Mouse (Mus musculus): ENCODE results near the gene Mgll. TPM values are rescaled to one million over a fixed set of nuclear protein-coding genes. Genes with fewer than 3 reads are reported as not detected.

Gene Mgll
- polyA plus RNA-seq, 1 experiment = 128 TPM

- TF ChIP-seq POLR2A (IDR thresholded peaks at IDR 0.05; ENCODE audit: borderline replicate concordance, extremely low read depth, low read depth, low read length) = no peak
- TF ChIP-seq CTCF (IDR thresholded peaks at IDR 0.05; ENCODE audit: insufficient read depth, low read length) = no peak
- 55% methylated on average over 14 of the region's 14 CpGs for WGBS
- Histone ChIP-seq H3K4me1 (ENCODE audit: control insufficient read depth, insufficient read depth, low read length) (peaks cover 30% of the 10 kb centered on the region), H3K4me3 (replicated peaks; ENCODE audit: extremely low read depth, low read depth, low read length) (no peak overlapping the region)
- DNase-seq = no peak
Observed at GRCm38 (mm10) chr6:88787496-88787895, 63.3 kb downstream of the Mgll start.

DNA sequence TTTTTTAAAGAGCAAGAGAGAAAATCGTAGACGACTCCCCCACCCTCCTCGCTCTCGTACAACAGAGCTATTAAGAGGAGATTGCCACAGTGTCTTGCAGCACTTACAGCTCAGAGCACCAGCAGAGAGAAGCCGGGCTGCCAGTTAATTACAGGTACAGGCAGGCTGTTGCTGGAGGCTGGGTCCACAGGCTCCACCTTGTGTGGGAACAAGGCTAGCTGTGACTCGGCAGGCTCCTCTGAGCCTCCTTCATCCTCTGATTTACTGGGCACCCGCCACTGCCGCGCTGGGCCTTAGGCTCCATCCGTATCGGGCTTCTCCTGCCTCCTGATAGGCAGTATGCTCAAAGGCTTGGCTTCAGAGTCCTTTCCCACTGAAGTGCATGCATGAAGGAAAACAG, 64.0 kb downstream of the Mgll start:
- H3K4me1 ChIP-seq (ENCODE audit: control insufficient read depth, insufficient read depth, low read length) = peaks cover 30% of the 10 kb centered on the region
- WGBS = 89% methylated on average over 11 of the region's 11 CpGs
- TF ChIP-seq CTCF (IDR thresholded peaks at IDR 0.05; ENCODE audit: insufficient read depth, low read length) (no peak), POLR2A (IDR thresholded peaks at IDR 0.05; ENCODE audit: borderline replicate concordance, extremely low read depth, low read depth, low read length) (no peak)
- H3K4me3 ChIP-seq (replicated peaks; ENCODE audit: extremely low read depth, low read depth, low read length) = no peak overlapping the region
- no peak for DNase-seq

DNA sequence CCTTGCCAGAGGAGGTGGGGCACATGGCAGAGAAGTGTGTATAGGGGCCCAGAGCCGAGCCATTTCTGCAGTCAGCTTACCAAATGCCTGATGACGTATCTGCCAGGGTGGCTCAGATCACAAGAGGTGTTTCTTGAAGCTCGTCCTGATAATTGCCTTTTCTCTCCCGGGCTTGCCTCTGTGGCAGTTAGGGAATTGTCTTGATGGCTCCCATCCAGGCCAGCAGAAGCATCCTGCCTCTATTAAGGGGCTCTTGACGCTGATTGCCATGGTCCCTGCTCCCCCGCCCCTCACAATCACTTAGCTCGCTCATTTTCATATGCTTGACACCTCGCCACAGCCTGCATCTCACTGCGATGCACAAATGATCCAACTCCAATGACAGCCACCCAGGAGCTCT, 67.1 kb downstream of the Mgll start:
- 73% methylated on average over 9 of the region's 9 CpGs for WGBS
- DNase-seq = no peak
- H3K4me3 ChIP-seq (replicated peaks; ENCODE audit: extremely low read depth, low read depth, low read length) = no peak overlapping the region
- H3K4me1 ChIP-seq (ENCODE audit: control insufficient read depth, insufficient read depth, low read length) = peaks cover 17% of the 10 kb centered on the region
- no peak for TF ChIP-seq POLR2A (IDR thresholded peaks at IDR 0.05; ENCODE audit: borderline replicate concordance, extremely low read depth, low read depth, low read length)
- TF ChIP-seq CTCF (IDR thresholded peaks at IDR 0.05; ENCODE audit: insufficient read depth, low read length) = no peak

DNA sequence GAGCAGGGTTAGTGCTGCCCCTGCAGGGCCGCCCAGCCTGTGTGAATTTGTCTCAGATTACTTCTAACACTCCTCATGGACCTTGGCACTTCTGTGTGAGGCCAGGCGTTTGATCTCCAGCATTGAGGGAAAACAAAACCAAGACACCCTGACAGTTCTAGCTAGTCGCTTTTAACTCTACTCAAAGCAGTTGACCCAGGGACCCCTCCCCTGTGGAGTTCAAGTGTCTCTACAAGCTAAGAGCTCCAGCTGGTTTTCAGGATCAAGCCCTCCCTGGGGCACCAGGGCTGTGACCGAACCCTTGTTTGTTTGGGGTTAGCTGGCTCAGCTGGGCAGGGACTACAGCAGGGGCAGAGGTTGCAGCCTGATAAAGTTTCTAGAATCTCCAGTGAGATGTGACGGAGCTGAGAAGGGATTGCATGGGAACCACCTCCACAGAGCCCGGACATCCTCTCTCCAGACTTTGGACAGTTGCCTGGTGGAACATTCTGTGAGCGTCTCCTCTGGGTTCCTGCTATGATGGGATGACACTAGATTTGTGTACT, 68.0 kb downstream of the Mgll start:
- TF ChIP-seq POLR2A (IDR thresholded peaks at IDR 0.05; ENCODE audit: borderline replicate concordance, extremely low read depth, low read depth, low read length) (no peak), CTCF (IDR thresholded peaks at IDR 0.05; ENCODE audit: insufficient read depth, low read length) (no peak)
- WGBS = 46% methylated on average over 7 of the region's 7 CpGs
- Histone ChIP-seq H3K4me1 (ENCODE audit: control insufficient read depth, insufficient read depth, low read length) (peaks cover 8% of the 10 kb centered on the region), H3K4me3 (replicated peaks; ENCODE audit: extremely low read depth, low read depth, low read length) (no peak overlapping the region)
- DNase-seq = no peak

GRCm38 (mm10) chr6:88793243-88793642, 69.0 kb downstream of the Mgll start:
- Histone ChIP-seq H3K4me3 (replicated peaks; ENCODE audit: extremely low read depth, low read depth, low read length) (no peak overlapping the region), H3K4me1 (ENCODE audit: control insufficient read depth, insufficient read depth, low read length) (0 out of 2 replicates have a peak, but pooled peaks cover 3% of the 10 kb centered on the region)
- WGBS = 58% methylated on average over 2 of the region's 2 CpGs
- DNase-seq = no peak
- TF ChIP-seq CTCF (IDR thresholded peaks at IDR 0.05; ENCODE audit: insufficient read depth, low read length) = no peak
- TF ChIP-seq POLR2A (IDR thresholded peaks at IDR 0.05; ENCODE audit: borderline replicate concordance, extremely low read depth, low read depth, low read length) = no peak

DNA sequence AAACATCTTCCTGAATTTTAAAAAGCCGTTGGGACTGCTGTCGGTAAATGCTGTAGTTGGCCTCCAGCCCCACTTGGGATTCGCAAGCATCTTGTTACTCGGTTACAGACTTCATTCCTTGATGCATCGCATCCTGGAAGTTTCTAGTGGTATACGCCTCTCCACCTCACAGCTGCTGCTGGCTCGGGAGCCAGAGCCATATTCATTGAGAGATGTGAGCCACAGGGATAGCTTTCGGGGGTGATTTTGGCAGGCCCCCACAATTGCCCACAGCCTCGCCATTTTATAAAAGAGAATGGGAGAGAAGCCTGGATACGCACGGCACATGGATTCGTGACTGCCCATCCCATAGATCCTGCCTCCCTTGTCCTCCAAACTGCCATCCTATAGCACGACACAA, 69.7 kb downstream of the Mgll start:
- 0 out of 2 replicates have a peak, but pooled peaks cover 3% of the 10 kb centered on the region for H3K4me1 ChIP-seq (ENCODE audit: control insufficient read depth, insufficient read depth, low read length)
- no peak for TF ChIP-seq CTCF (IDR thresholded peaks at IDR 0.05; ENCODE audit: insufficient read depth, low read length)
- no peak for TF ChIP-seq POLR2A (IDR thresholded peaks at IDR 0.05; ENCODE audit: borderline replicate concordance, extremely low read depth, low read depth, low read length)
- DNase-seq = no peak
- WGBS = 88% methylated on average over 13 of the region's 13 CpGs
- H3K4me3 ChIP-seq (replicated peaks; ENCODE audit: extremely low read depth, low read depth, low read length) = no peak overlapping the region

DNA sequence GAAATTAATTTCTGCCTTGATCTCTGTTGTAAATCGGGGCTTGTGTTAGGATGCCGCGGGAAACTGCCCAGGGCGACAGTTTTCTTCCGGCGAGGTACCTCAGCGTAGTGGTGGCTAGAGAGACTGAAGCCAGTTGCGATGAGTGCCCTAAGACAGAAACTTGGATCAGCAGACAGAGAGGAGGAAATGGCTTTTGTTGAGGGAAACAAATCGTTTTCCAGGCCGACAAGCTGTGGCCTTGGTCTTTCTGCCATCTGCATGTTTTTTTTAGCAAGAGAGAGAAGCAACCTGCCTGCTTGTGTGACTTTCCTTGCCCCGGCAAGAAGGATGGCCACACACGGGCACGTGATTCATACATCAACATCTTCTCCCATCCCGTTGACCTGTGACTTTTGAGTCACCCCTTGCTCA, 70.4 kb downstream of the Mgll start:
- no peak overlapping the region for H3K4me3 ChIP-seq (replicated peaks; ENCODE audit: extremely low read depth, low read depth, low read length)
- TF ChIP-seq CTCF (IDR thresholded peaks at IDR 0.05; ENCODE audit: insufficient read depth, low read length) = no peak
- 0 out of 2 replicates have a peak, but pooled peaks cover 3% of the 10 kb centered on the region for H3K4me1 ChIP-seq (ENCODE audit: control insufficient read depth, insufficient read depth, low read length)
- DNase-seq = no peak
- WGBS = 40% methylated on average over 14 of the region's 14 CpGs

DNA sequence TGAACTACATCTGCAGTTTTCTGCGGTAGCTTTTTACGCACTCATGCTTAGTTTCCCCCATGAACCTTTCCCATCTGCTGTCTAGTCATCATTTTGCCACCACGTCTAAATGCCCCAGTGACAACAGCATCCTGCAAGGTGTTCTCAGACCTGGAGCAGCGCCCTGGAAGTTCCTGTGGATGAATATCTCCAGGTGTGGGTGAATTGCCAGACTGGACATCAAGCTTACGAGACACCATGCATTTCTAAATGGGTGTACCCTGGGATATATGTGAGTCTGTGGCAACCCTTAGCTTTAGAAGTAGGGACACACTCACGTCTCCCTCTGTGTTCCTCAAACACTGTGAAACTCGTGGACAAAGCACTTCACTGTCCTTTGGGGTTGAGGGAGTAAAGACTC, 76.0 kb downstream of the Mgll start:
- TF ChIP-seq CTCF (IDR thresholded peaks at IDR 0.05; ENCODE audit: insufficient read depth, low read length) (no peak), POLR2A (IDR thresholded peaks at IDR 0.05; ENCODE audit: borderline replicate concordance, extremely low read depth, low read depth, low read length) (no peak)
- WGBS = 78% methylated on average over 7 of the region's 7 CpGs

DNA sequence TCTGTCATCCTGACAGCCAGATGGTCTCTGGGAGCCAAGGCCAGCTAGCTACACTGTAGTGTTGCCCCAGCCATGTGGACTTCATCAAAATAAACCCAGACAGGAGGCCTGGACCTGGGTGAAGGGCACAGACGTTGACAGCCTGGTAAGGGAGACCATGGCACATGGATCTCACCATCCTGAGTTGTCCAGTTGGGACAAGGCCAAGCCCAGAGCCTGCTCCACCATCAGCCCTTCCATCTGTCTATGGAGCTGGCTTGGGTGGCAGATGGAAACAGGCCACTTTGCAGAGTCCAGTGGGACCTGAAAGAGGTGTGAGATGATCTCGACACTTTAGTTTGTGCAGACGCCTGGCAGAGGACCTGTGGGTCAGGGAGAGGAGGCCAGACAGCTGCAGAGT, 76.5 kb downstream of the Mgll start:
- WGBS = 57% methylated on average over 3 of the region's 3 CpGs
- no peak for DNase-seq
- Histone ChIP-seq H3K4me1 (ENCODE audit: control insufficient read depth, insufficient read depth, low read length) (peaks cover 13% of the 10 kb centered on the region), H3K4me3 (replicated peaks; ENCODE audit: extremely low read depth, low read depth, low read length) (no peak overlapping the region)
- TF ChIP-seq POLR2A (IDR thresholded peaks at IDR 0.05; ENCODE audit: borderline replicate concordance, extremely low read depth, low read depth, low read length) (no peak), CTCF (IDR thresholded peaks at IDR 0.05; ENCODE audit: insufficient read depth, low read length) (no peak)

More for the DNA sequence above, 76.0 kb downstream of the Mgll start:
- peaks cover 13% of the 10 kb centered on the region for H3K4me1 ChIP-seq (ENCODE audit: control insufficient read depth, insufficient read depth, low read length)
- H3K4me3 ChIP-seq (replicated peaks; ENCODE audit: extremely low read depth, low read depth, low read length) = no peak overlapping the region
- DNase-seq = no peak

- DNase-seq = no peak
- peaks cover 13% of the 10 kb centered on the region for H3K4me1 ChIP-seq (ENCODE audit: control insufficient read depth, insufficient read depth, low read length)
- WGBS = 83% methylated on average over 7 of the region's 7 CpGs
- H3K4me3 ChIP-seq (replicated peaks; ENCODE audit: extremely low read depth, low read depth, low read length) = no peak overlapping the region
- TF ChIP-seq CTCF (IDR thresholded peaks at IDR 0.05; ENCODE audit: insufficient read depth, low read length) (no peak), POLR2A (IDR thresholded peaks at IDR 0.05; ENCODE audit: borderline replicate concordance, extremely low read depth, low read depth, low read length) (no peak)
Observed at GRCm38 (mm10) chr6:88803051-88803450, 78.8 kb downstream of the Mgll start.

Measured in lung, adult 2 months (tissue).